Mouse (Mus musculus) embryonic facial prominence, embryonic 14.5 days (tissue): Measurements from ENCODE around the gene Vnn3. TPM values are rescaled to one million over a fixed set of nuclear protein-coding genes. Genes with fewer than 3 reads are reported as not detected.

Experiments used
- ATAC-seq: fragments of 200-750 bp; cut with Nextera tagmentation; 2 replicates; pipeline ENCODE4 v1.8.0; 2017; ENCODE audit warnings: low read depth, moderate number of reproducible peaks, moderate TSS enrichment
- DNase-seq: peaks from one replicate; pipeline ENCODE4 v3.0.0-alpha.2; 2015; ENCODE audit warnings: low spot score
- H3K27ac ChIP-seq: fragments of 300-500 bp; sonication (generic); replicated peaks from 2 replicates; pipeline ENCODE4 v1.5.1; 2014; ENCODE audit warnings: low read depth, mild to moderate bottlenecking, low read length, moderate library complexity
- H3K27me3 ChIP-seq: fragments of 300-500 bp; sonication (generic); replicated peaks from 2 replicates; pipeline ENCODE4 v1.6.1; 2014; ENCODE audit warnings: low read length; ENCODE audit not compliant: control insufficient read depth, insufficient read depth
- H3K36me3 ChIP-seq: fragments of 300-500 bp; sonication (generic); 2 replicates; pipeline ENCODE4 v1.6.1; 2014; ENCODE audit warnings: low read length, mixed read lengths; ENCODE audit not compliant: control insufficient read depth, insufficient read depth
- H3K4me1 ChIP-seq: fragments of 300-500 bp; sonication (generic); 2 replicates; pipeline ENCODE4 v1.6.1; 2014; ENCODE audit warnings: antibody characterized with exemption, low read length; ENCODE audit not compliant: control insufficient read depth, insufficient read depth
- H3K4me2 ChIP-seq: fragments of 300-500 bp; sonication (generic); 2 replicates; pipeline ENCODE4 v1.6.1; 2014; ENCODE audit warnings: low read depth, mild to moderate bottlenecking, low read length, moderate library complexity, mixed read lengths
- H3K4me3 ChIP-seq: fragments of 300-500 bp; sonication (generic); 2 replicates; pipeline ENCODE4 v1.5.1; 2014; ENCODE audit warnings: low read depth, mild to moderate bottlenecking, low read length
- H3K9ac ChIP-seq: fragments of 300-500 bp; sonication (generic); 2 replicates; pipeline ENCODE4 v1.6.1; 2014; ENCODE audit warnings: low read depth, mild to moderate bottlenecking, low read length, moderate library complexity, mixed read lengths
- H3K9me3 ChIP-seq: fragments of 300-500 bp; sonication (generic); 2 replicates; pipeline ENCODE4 v1.6.1; 2016; ENCODE audit warnings: low read length; ENCODE audit not compliant: control insufficient read depth
- WGBS: fragments of 180-500 bp; shearing (Covaris S2); extraction: QIAGEN DNeasy Blood & Tissue Kit; methylation state at CpG from one replicate; pipeline ENCODE4 v1.1.7; 2014; 5-methylcytosine and 5-hydroxymethylcytosine counted together
- polyA plus RNA-seq: library from polyadenylated mRNA; unstranded; fragments of >200 nt; fragmentation: Nextera tagmentation; extraction: Ambion mirVana; gene quantifications from 2 replicates; pipeline ENCODE4 v1.2.1, GENCODE M21; 2014

Vnn3 gene
- polyA plus RNA-seq, 1 experiment from 2014 or later = 0.13 TPM

DNA sequence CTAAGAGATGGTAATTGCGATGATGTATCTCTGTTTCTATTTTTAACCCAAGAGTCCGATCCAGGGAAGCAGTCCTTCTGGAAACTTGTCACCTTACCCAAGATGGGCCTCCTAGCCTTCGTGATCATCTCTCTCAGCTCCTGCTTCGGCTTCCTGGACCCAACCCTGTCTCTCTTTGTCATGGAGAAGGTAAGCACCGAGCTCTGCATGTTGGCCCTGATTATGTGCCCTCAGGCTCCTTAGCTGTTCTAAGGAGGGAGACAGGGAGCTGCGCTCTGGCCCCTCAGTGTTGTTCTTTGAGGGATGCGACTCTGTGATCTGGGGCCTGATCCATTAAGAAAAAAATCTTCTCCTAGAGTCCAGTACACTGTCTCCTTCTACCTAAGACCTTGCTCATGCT, 35.0 kb upstream of the Vnn3 start:
- no peak overlapping the region for H3K4me2 ChIP-seq
- no peak overlapping the region for H3K4me3 ChIP-seq
- no peak overlapping the region for H3K9ac ChIP-seq
- DNase-seq = no peak
- peaks cover 30% of the 10 kb centered on the region for H3K36me3 ChIP-seq
- no peak overlapping the region for H3K27ac ChIP-seq
- no peaks in the 10 kb centered on the region for H3K4me1 ChIP-seq
- H3K27me3 ChIP-seq = no peaks in the 10 kb centered on the region
- ATAC-seq = no peak
- 76% methylated on average over 7 of the region's 7 CpGs for WGBS
- H3K9me3 ChIP-seq = no peaks in the 10 kb centered on the region

- no peak overlapping the region for H3K9ac ChIP-seq
- no peak overlapping the region for H3K4me3 ChIP-seq
- peaks cover 64% of the 10 kb centered on the region for H3K36me3 ChIP-seq
- no peaks in the 10 kb centered on the region for H3K27me3 ChIP-seq
- ATAC-seq (no peak), DNase-seq (no peak)
- no peak overlapping the region for H3K4me2 ChIP-seq
- no peaks in the 10 kb centered on the region for H3K4me1 ChIP-seq
- no peaks in the 10 kb centered on the region for H3K9me3 ChIP-seq
- no peak overlapping the region for H3K27ac ChIP-seq
- WGBS = 91% methylated on average over 7 of the region's 7 CpGs
These were observed 24.7 kb upstream of the Vnn3 start for GRCm38 (mm10) chr10:23826516-23826915.

- no peak for ATAC-seq
- Histone ChIP-seq H3K4me2 (no peak overlapping the region), H3K9me3 (no peaks in the 10 kb centered on the region), H3K9ac (no peak overlapping the region), H3K36me3 (no peaks in the 10 kb centered on the region), H3K4me1 (no peaks in the 10 kb centered on the region), H3K27ac (no peak overlapping the region), H3K27me3 (no peaks in the 10 kb centered on the region), H3K4me3 (no peak overlapping the region)
- no peak for DNase-seq
- whole genome bisulfite sequencing = 67% methylated on average over 9 of the region's 9 CpGs
These were observed 15.0 kb upstream of the Vnn3 start for GRCm38 (mm10) chr10:23836003-23836964.

GRCm38 (mm10) chr10:23837115-23837514, 14.1 kb upstream of the Vnn3 start:
- WGBS = 66% methylated on average over 3 of the region's 3 CpGs
- ATAC-seq (no peak), DNase-seq (no peak)

GRCm38 (mm10) chr10:23838910-23839309, 12.4 kb upstream of the Vnn3 start:
- no peak overlapping the region for H3K27ac ChIP-seq
- ATAC-seq = no peak
- H3K36me3 ChIP-seq = no peaks in the 10 kb centered on the region
- H3K4me2 ChIP-seq = no peak overlapping the region
- DNase-seq = no peak
- H3K27me3 ChIP-seq = no peaks in the 10 kb centered on the region
- WGBS = 94% methylated on average over 3 of the region's 3 CpGs
- H3K4me1 ChIP-seq = no peaks in the 10 kb centered on the region
- H3K9me3 ChIP-seq = no peaks in the 10 kb centered on the region
- no peak overlapping the region for H3K9ac ChIP-seq
- H3K4me3 ChIP-seq = no peak overlapping the region

More at GRCm38 (mm10) chr10:23837115-23837514, 14.1 kb upstream of the Vnn3 start:
- Histone ChIP-seq H3K9ac (no peak overlapping the region), H3K27me3 (no peaks in the 10 kb centered on the region), H3K4me1 (no peaks in the 10 kb centered on the region), H3K9me3 (no peaks in the 10 kb centered on the region), H3K36me3 (no peaks in the 10 kb centered on the region), H3K27ac (no peak overlapping the region), H3K4me3 (no peak overlapping the region), H3K4me2 (no peak overlapping the region)

- ATAC-seq = no peak; the same call in 1 of the 2 replicates
- 37% methylated on average over 9 of the region's 9 CpGs for WGBS
- peak; percentile 55 for DNase-seq
These were observed 11.9 kb upstream of the Vnn3 start for GRCm38 (mm10) chr10:23839368-23839767.

GRCm38 (mm10) chr10:23840496-23840895, 10.8 kb upstream of the Vnn3 start:
- Histone ChIP-seq H3K9ac (no peak overlapping the region), H3K36me3 (no peaks in the 10 kb centered on the region), H3K27me3 (no peaks in the 10 kb centered on the region), H3K4me2 (no peak overlapping the region), H3K4me1 (no peaks in the 10 kb centered on the region), H3K4me3 (no peak overlapping the region), H3K9me3 (no peaks in the 10 kb centered on the region), H3K27ac (no peak overlapping the region)
- no peak for ATAC-seq
- WGBS = 74% methylated on average over 4 of the region's 4 CpGs
- no peak for DNase-seq

More at GRCm38 (mm10) chr10:23839368-23839767, 11.9 kb upstream of the Vnn3 start:
- Histone ChIP-seq H3K9ac (no peak overlapping the region), H3K4me1 (no peaks in the 10 kb centered on the region), H3K9me3 (no peaks in the 10 kb centered on the region), H3K4me3 (no peak overlapping the region), H3K27ac (no peak overlapping the region), H3K27me3 (no peaks in the 10 kb centered on the region), H3K36me3 (no peaks in the 10 kb centered on the region), H3K4me2 (no peak overlapping the region)

- no peaks in the 10 kb centered on the region for H3K4me1 ChIP-seq
- H3K27me3 ChIP-seq = no peaks in the 10 kb centered on the region
- H3K36me3 ChIP-seq = no peaks in the 10 kb centered on the region
- DNase-seq (no peak), ATAC-seq (no peak)
- H3K4me2 ChIP-seq = no peak overlapping the region
- H3K27ac ChIP-seq = no peak overlapping the region
- H3K9ac ChIP-seq = no peak overlapping the region
- no peaks in the 10 kb centered on the region for H3K9me3 ChIP-seq
- WGBS = 76% methylated on average over 2 of the region's 2 CpGs
- H3K4me3 ChIP-seq = no peak overlapping the region
These were observed 834 bp downstream of the Vnn3 start for GRCm38 (mm10) chr10:23852096-23852495.
